Mouse (Mus musculus): ENCODE results near the gene Sp4. TPM values are rescaled to one million over a fixed set of nuclear protein-coding genes. Genes with fewer than 3 reads are reported as not detected.
A peak's percentile ranks its signal among the peaks of the same experiment; 100 is the strongest.

The Sp4 gene
- polyA plus RNA-seq, 1 experiment from 2014 or later, result 14.0 TPM

- Histone ChIP-seq H3K36me3 (no peaks in the 10 kb centered on the region), H3K9me3 (replicated peaks) (no peaks in the 10 kb centered on the region), H3K4me1 (peaks cover 28% of the 10 kb centered on the region), H3K4me2 (peak overlapping the region; percentile 59), H3K27me3 (replicated peaks) (no peaks in the 10 kb centered on the region), H3K9ac (replicated peaks) (peak overlapping the region; percentile 67), H3K4me3 (replicated peaks) (peak overlapping the region; percentile 76), H3K27ac (replicated peaks) (peak overlapping the region; percentile 98)
- under 1% methylated on average over 74 of the region's 74 CpGs for WGBS
- ATAC-seq (ENCODE audit: low FRiP score), result peak; percentile 92
Observed at GRCm38 (mm10) chr12:118301866-118302835, 911 bp upstream of the Sp4 start.

DNA sequence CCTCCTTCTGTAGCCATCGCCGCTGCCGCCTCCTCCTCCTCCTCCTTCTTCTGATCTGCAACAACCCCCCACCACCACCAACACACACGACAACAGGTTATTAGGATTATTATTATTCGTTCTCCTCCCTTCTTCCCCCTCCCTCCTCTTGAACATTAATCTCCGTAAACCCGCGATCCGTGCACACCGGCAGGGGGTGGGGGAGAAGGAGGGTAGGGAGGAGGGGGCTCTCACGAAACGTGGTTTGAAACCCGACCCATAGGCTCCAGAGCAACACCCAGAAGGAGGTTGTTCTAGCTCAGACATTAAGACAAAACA is 527 bp downstream of the Sp4 start:
- H3K4me2 ChIP-seq, result peak overlapping the region; percentile 58
- ATAC-seq (ENCODE audit: low FRiP score), result no peak
- H3K27me3 ChIP-seq (replicated peaks), result no peaks in the 10 kb centered on the region
- H3K4me1 ChIP-seq, result peaks cover 37% of the 10 kb centered on the region
- no peaks in the 10 kb centered on the region for H3K36me3 ChIP-seq
- H3K27ac ChIP-seq (replicated peaks), result peak overlapping the region; percentile 98
- no peaks in the 10 kb centered on the region for H3K9me3 ChIP-seq (replicated peaks)
- peak overlapping the region; percentile 76 for H3K4me3 ChIP-seq (replicated peaks)
- peak overlapping the region; percentile 57 for H3K9ac ChIP-seq (replicated peaks)
- WGBS, result 0% methylated on average over 10 of the region's 13 CpGs

GRCm38 (mm10) chr12:118299956-118300355 is 1.3 kb downstream of the Sp4 start:
- ATAC-seq (ENCODE audit: low FRiP score), result no peak
- Histone ChIP-seq H3K36me3 (no peaks in the 10 kb centered on the region), H3K4me3 (replicated peaks) (peak overlapping the region; percentile 16; the same call in 1 of the 2 replicates), H3K9me3 (replicated peaks) (no peaks in the 10 kb centered on the region), H3K4me1 (peaks cover 37% of the 10 kb centered on the region), H3K9ac (replicated peaks) (no peak overlapping the region), H3K27me3 (replicated peaks) (no peaks in the 10 kb centered on the region), H3K27ac (replicated peaks) (no peak overlapping the region), H3K4me2 (peak overlapping the region; percentile 58)
- WGBS, result 26% methylated on average over 6 of the region's 6 CpGs

DNA sequence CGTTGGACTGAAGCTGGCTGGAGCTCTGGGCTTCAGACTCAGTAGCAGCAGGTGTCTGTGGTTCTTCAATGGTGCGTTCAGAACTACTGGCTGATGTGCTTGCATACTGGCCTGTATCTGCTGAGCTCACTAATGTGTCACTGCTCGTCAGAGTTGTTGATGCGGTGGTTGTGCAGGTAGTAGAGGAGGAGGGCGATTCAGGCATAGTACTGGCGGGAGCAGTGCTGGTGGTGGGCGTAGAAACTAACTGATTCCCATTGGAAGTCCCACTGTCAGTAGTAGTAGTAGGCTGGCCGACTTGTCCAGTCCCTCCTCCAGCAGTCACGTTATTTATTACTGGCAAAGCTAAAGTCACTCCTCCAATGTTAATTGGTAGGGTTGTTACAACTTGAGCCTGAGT is 2.1 kb downstream of the Sp4 start:
- Histone ChIP-seq H3K27me3 (replicated peaks) (no peaks in the 10 kb centered on the region), H3K27ac (replicated peaks) (no peak overlapping the region), H3K9ac (replicated peaks) (no peak overlapping the region), H3K9me3 (replicated peaks) (no peaks in the 10 kb centered on the region), H3K36me3 (no peaks in the 10 kb centered on the region), H3K4me1 (peaks cover 37% of the 10 kb centered on the region), H3K4me3 (replicated peaks) (peak overlapping the region; percentile 10; the same call in 1 of the 2 replicates), H3K4me2 (peak overlapping the region; percentile 58)
- no peak for ATAC-seq (ENCODE audit: low FRiP score)
- 65% methylated on average over 9 of the region's 9 CpGs for WGBS

DNA sequence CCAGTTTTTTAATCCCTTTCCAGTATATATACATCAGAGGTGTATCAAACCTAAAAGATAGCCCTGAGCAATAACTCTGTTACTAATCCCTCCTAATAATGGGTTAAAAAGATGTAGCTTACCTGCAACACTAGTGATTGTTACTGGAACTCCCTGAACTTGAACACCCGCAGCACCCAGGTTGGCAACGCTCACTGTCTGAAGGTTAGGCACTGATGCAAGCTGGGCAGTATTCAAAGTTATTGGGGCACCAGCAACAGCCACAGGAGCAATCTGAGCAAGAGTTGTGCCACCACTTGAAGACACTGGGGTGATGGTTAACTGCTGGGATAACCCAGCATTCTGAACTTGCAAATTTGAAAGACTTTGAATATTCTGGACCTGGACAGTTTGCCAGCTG is 2.7 kb downstream of the Sp4 start:
- WGBS, result 76% methylated on average over 2 of the region's 2 CpGs
- H3K9ac ChIP-seq (replicated peaks), result 0 out of 2 replicates have a peak overlapping the region, but pooled peaks have one; percentile 9
- H3K9me3 ChIP-seq (replicated peaks), result no peaks in the 10 kb centered on the region
- no peak overlapping the region for H3K27ac ChIP-seq (replicated peaks)
- no peak for ATAC-seq (ENCODE audit: low FRiP score)
- peak overlapping the region; percentile 10; the same call in 1 of the 2 replicates for H3K4me3 ChIP-seq (replicated peaks)
- no peaks in the 10 kb centered on the region for H3K27me3 ChIP-seq (replicated peaks)
- H3K36me3 ChIP-seq, result no peaks in the 10 kb centered on the region
- peak overlapping the region; percentile 58 for H3K4me2 ChIP-seq
- peaks cover 37% of the 10 kb centered on the region for H3K4me1 ChIP-seq

DNA sequence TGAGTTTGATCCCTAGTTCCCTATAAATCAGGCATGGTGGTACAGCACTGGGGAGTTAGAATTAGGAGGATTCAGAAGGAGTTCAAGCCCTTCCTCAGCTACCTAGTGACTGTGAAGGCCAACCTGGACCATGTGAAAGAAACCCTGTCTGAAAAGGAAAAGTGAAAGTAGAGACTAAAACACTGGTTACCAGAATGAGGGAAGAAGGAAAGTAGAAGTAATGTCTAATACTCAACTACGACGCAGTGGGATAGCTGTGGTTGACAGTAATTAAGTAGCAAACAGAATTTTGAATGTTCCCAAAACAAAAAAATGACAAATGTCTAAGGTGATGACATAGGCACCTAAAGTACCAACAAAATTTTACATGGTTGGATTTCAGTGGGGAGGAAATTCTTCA is 5.0 kb downstream of the Sp4 start:
- Histone ChIP-seq H3K9me3 (replicated peaks) (no peaks in the 10 kb centered on the region), H3K4me1 (peaks cover 29% of the 10 kb centered on the region), H3K4me2 (peak overlapping the region; percentile 37), H3K27ac (replicated peaks) (no peak overlapping the region), H3K4me3 (replicated peaks) (no peak overlapping the region), H3K27me3 (replicated peaks) (no peaks in the 10 kb centered on the region), H3K9ac (replicated peaks) (no peak overlapping the region), H3K36me3 (no peaks in the 10 kb centered on the region)
- ATAC-seq (ENCODE audit: low FRiP score), result no peak
- 93% methylated on average over 2 of the region's 2 CpGs for WGBS

GRCm38 (mm10) chr12:118295793-118296192 is 5.4 kb downstream of the Sp4 start:
- no peak overlapping the region for H3K4me2 ChIP-seq

GRCm38 (mm10) chr12:118288947-118289346 is 12.3 kb downstream of the Sp4 start:
- no peak for ATAC-seq (ENCODE audit: low FRiP score)
- Histone ChIP-seq H3K4me3 (replicated peaks) (no peak overlapping the region), H3K9me3 (replicated peaks) (no peaks in the 10 kb centered on the region), H3K4me1 (peaks cover 5% of the 10 kb centered on the region), H3K36me3 (no peaks in the 10 kb centered on the region), H3K27ac (replicated peaks) (no peak overlapping the region), H3K27me3 (replicated peaks) (no peaks in the 10 kb centered on the region), H3K4me2 (no peak overlapping the region), H3K9ac (replicated peaks) (no peak overlapping the region)
- 86% methylated on average over 1 of the region's 1 CpGs for WGBS

More at GRCm38 (mm10) chr12:118295793-118296192, 5.4 kb downstream of the Sp4 start:
- WGBS, result 98% methylated on average over 1 of the region's 1 CpGs
- no peak overlapping the region for H3K9ac ChIP-seq (replicated peaks)
- no peaks in the 10 kb centered on the region for H3K27me3 ChIP-seq (replicated peaks)
- ATAC-seq (ENCODE audit: low FRiP score), result no peak
- no peaks in the 10 kb centered on the region for H3K36me3 ChIP-seq
- no peaks in the 10 kb centered on the region for H3K9me3 ChIP-seq (replicated peaks)
- H3K27ac ChIP-seq (replicated peaks), result no peak overlapping the region
- H3K4me3 ChIP-seq (replicated peaks), result no peak overlapping the region
- peaks cover 29% of the 10 kb centered on the region for H3K4me1 ChIP-seq

DNA sequence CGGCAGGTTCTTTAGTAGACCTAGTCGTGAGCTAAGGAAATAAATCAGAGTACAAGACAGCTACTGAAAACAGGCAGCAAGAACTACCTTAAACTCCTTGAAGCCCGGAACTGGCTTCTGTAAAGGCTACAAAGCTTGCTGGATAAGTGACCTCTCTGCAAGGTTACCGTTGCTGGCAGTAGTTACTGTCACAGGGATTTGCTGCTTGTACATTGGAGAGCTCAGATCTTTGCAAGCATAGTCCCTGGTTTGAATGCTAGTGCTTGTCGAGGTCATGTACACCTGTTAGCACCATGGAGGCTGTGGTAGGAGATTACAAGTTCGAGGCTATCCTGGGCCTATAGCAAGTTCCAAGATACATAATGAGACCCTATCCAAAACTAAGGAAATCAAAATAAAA is 16.1 kb downstream of the Sp4 start:
- ATAC-seq (ENCODE audit: low FRiP score), result no peak
- 69% methylated on average over 6 of the region's 6 CpGs for WGBS

GRCm38 (mm10) chr12:118281961-118282360 is 19.3 kb downstream of the Sp4 start:
- no peak for ATAC-seq (ENCODE audit: low FRiP score)
- no peak overlapping the region for H3K4me2 ChIP-seq

More for the DNA sequence above, 16.1 kb downstream of the Sp4 start:
- Histone ChIP-seq H3K4me3 (replicated peaks) (no peak overlapping the region), H3K9ac (replicated peaks) (no peak overlapping the region), H3K9me3 (replicated peaks) (no peaks in the 10 kb centered on the region), H3K4me1 (peaks cover 5% of the 10 kb centered on the region), H3K27me3 (replicated peaks) (no peaks in the 10 kb centered on the region), H3K4me2 (no peak overlapping the region), H3K36me3 (no peaks in the 10 kb centered on the region), H3K27ac (replicated peaks) (no peak overlapping the region)

GRCm38 (mm10) chr12:118276385-118276784 is 24.9 kb downstream of the Sp4 start:
- Histone ChIP-seq H3K4me1 (no peaks in the 10 kb centered on the region), H3K9ac (replicated peaks) (no peak overlapping the region)

More at GRCm38 (mm10) chr12:118281961-118282360, 19.3 kb downstream of the Sp4 start:
- Histone ChIP-seq H3K27me3 (replicated peaks) (no peaks in the 10 kb centered on the region), H3K27ac (replicated peaks) (no peak overlapping the region), H3K4me3 (replicated peaks) (no peak overlapping the region), H3K36me3 (no peaks in the 10 kb centered on the region), H3K4me1 (peaks cover 5% of the 10 kb centered on the region), H3K9ac (replicated peaks) (no peak overlapping the region), H3K9me3 (replicated peaks) (no peaks in the 10 kb centered on the region)
- 67% methylated on average over 1 of the region's 1 CpGs for WGBS

GRCm38 (mm10) chr12:118264905-118265304 is 36.3 kb downstream of the Sp4 start:
- H3K9me3 ChIP-seq (replicated peaks), result no peaks in the 10 kb centered on the region
- no peak for ATAC-seq (ENCODE audit: low FRiP score)
- H3K27ac ChIP-seq (replicated peaks), result no peak overlapping the region
- H3K4me3 ChIP-seq (replicated peaks), result no peak overlapping the region
- H3K36me3 ChIP-seq, result peaks cover 7% of the 10 kb centered on the region; the same call in 1 of the 2 replicates
- no peak overlapping the region for H3K4me2 ChIP-seq
- no peaks in the 10 kb centered on the region for H3K4me1 ChIP-seq
- no peak overlapping the region for H3K9ac ChIP-seq (replicated peaks)
- no peaks in the 10 kb centered on the region for H3K27me3 ChIP-seq (replicated peaks)

More at GRCm38 (mm10) chr12:118276385-118276784, 24.9 kb downstream of the Sp4 start:
- Histone ChIP-seq H3K4me3 (replicated peaks) (no peak overlapping the region), H3K4me2 (no peak overlapping the region), H3K27ac (replicated peaks) (no peak overlapping the region), H3K27me3 (replicated peaks) (no peaks in the 10 kb centered on the region), H3K9me3 (replicated peaks) (no peaks in the 10 kb centered on the region), H3K36me3 (no peaks in the 10 kb centered on the region)
- 83% methylated on average over 5 of the region's 5 CpGs for WGBS
- ATAC-seq (ENCODE audit: low FRiP score), result no peak
